Mouse (Mus musculus) kidney, embryonic 16.5 days (tissue): ENCODE results near the gene Ikzf2. TPM values are rescaled to one million over a fixed set of nuclear protein-coding genes. Genes with fewer than 3 reads are reported as not detected.

ENCODE experiments used
- ATAC-seq: fragments of 200-750 bp; cut with Nextera tagmentation; 2 replicates; pipeline ENCODE4 v1.8.0; 2017; ENCODE audit warnings: moderate TSS enrichment; ENCODE audit not compliant: low FRiP score, low TSS enrichment
- H3K27ac ChIP-seq: fragments of 300-500 bp; sonication (generic); 2 replicates; pipeline ENCODE4 v1.5.1; 2014; ENCODE audit warnings: low read length
- H3K27me3 ChIP-seq: fragments of 300-500 bp; sonication (generic); 2 replicates; pipeline ENCODE4 v1.6.1; 2014; ENCODE audit warnings: low read length, control low read depth, mixed read lengths; ENCODE audit not compliant: insufficient read depth
- H3K36me3 ChIP-seq: fragments of 300-500 bp; sonication (generic); 2 replicates; pipeline ENCODE4 v1.6.1; 2014; ENCODE audit warnings: low read length, control low read depth, mixed read lengths; ENCODE audit not compliant: insufficient read depth
- H3K4me1 ChIP-seq: fragments of 300-500 bp; sonication (generic); 2 replicates; pipeline ENCODE4 v1.6.1; 2014; ENCODE audit warnings: low read length, control low read depth, mixed read lengths; ENCODE audit not compliant: insufficient read depth
- H3K4me2 ChIP-seq: fragments of 300-500 bp; sonication (generic); replicated peaks from 2 replicates; pipeline ENCODE4 v1.6.1; 2014; ENCODE audit warnings: low read depth, low read length
- H3K4me3 ChIP-seq: fragments of 300-500 bp; sonication (generic); 2 replicates; pipeline ENCODE4 v1.5.1; 2014; ENCODE audit warnings: mild to moderate bottlenecking, low read length
- H3K9ac ChIP-seq: fragments of 300-500 bp; sonication (generic); replicated peaks from 2 replicates; pipeline ENCODE4 v1.6.1; 2014; ENCODE audit warnings: low read length
- H3K9me3 ChIP-seq: fragments of 300-500 bp; sonication (generic); 2 replicates; pipeline ENCODE4 v1.6.1; 2016; ENCODE audit warnings: low read length, control low read depth
- WGBS: fragments of 180-500 bp; shearing (Covaris S2); extraction: QIAGEN DNeasy Blood & Tissue Kit; methylation state at CpG from one replicate; pipeline ENCODE4 v1.1.7; 2014; 5-methylcytosine and 5-hydroxymethylcytosine counted together
- polyA plus RNA-seq: library from polyadenylated mRNA; unstranded; fragments of >200 nt; fragmentation: Nextera tagmentation; extraction: Ambion mirVana; gene quantifications from 2 replicates; pipeline ENCODE4 v1.2.1, GENCODE M21; 2015

Gene Ikzf2
- polyA plus RNA-seq, 1 experiment from 2014 or later = 3.5 TPM

DNA sequence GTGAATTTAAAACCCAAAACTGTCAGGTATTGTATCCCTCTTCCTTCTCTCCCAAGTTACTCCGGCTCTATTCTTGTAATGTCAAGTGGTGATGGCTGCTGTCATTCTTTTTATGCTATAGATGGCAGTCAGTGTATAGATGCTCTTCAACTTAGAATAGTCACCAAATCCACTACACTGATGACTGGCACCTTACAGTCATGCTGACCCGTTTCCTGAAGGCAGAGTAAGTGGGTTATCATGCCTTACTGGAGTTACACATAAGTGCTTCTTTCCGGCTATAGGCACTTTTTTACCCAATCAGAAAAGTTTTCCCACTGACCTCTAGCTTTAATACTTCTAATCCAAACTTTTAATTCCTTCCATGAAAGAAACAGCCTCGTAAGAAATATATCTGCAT, 6.5 kb downstream of the Ikzf2 start:
- Histone ChIP-seq H3K27ac (no peak overlapping the region), H3K36me3 (no peaks in the 10 kb centered on the region), H3K4me3 (no peak overlapping the region), H3K9ac (no peak overlapping the region), H3K4me1 (peaks cover 2% of the 10 kb centered on the region; the same call in 1 of the 2 replicates), H3K9me3 (no peaks in the 10 kb centered on the region), H3K4me2 (no peak overlapping the region), H3K27me3 (no peaks in the 10 kb centered on the region)
- 85% methylated on average over 4 of the region's 4 CpGs for WGBS
- no peak for ATAC-seq

DNA sequence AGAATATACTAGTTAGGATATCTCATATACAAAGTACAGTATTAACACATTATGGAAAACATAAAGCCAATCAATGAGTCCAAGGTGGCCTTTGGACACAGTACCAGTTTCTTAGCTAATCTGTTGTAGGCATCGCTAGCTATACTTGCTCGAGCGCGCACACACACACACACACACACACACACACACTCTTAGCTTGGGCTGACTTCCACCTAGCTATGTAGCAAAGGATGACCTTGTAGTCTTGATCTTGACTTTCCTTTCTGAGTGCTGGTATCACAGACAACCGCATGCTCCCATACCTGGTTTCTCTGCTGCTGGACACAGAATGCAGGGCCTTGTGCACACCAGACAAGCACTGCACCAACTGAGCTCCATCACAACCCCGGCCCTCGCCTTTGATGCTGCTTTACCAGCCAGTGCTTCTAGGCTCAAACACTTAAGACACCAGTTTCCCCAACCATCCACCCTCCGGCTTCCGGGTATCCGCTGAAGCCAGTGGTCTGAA, 17.1 kb downstream of the Ikzf2 start:
- WGBS = 90% methylated on average over 10 of the region's 10 CpGs
- ATAC-seq = no peak
- H3K9ac ChIP-seq = no peak overlapping the region

DNA sequence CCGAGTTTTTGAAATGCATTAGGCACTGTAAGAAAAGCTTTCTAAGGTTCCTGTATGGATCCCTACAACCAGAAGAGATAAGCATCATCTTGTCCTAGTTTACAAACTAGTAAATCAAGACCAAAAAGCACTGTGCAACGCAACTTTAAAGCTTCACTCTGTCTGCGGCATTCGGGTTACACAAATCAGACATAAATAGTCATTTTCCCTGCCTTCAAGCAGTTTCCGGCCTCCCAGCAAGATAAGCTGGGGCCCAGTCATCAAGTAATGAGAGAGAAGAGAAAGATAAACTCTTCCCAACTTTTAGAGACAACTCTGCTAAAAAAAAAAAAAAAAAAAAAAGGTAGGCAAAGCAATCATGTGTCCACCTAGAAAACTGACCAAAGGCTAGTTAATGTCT, 19.6 kb downstream of the Ikzf2 start:
- no peak for ATAC-seq
- Histone ChIP-seq H3K36me3 (no peaks in the 10 kb centered on the region), H3K4me1 (no peaks in the 10 kb centered on the region), H3K9me3 (no peaks in the 10 kb centered on the region), H3K4me3 (no peak overlapping the region), H3K27ac (no peak overlapping the region), H3K4me2 (no peak overlapping the region), H3K9ac (no peak overlapping the region), H3K27me3 (no peaks in the 10 kb centered on the region)
- 66% methylated on average over 5 of the region's 5 CpGs for WGBS

More for the DNA sequence above, 17.1 kb downstream of the Ikzf2 start:
- H3K4me2 ChIP-seq = no peak overlapping the region
- H3K36me3 ChIP-seq = no peaks in the 10 kb centered on the region
- H3K4me3 ChIP-seq = no peak overlapping the region
- no peaks in the 10 kb centered on the region for H3K4me1 ChIP-seq
- H3K9me3 ChIP-seq = no peaks in the 10 kb centered on the region
- no peaks in the 10 kb centered on the region for H3K27me3 ChIP-seq
- H3K27ac ChIP-seq = no peak overlapping the region

DNA sequence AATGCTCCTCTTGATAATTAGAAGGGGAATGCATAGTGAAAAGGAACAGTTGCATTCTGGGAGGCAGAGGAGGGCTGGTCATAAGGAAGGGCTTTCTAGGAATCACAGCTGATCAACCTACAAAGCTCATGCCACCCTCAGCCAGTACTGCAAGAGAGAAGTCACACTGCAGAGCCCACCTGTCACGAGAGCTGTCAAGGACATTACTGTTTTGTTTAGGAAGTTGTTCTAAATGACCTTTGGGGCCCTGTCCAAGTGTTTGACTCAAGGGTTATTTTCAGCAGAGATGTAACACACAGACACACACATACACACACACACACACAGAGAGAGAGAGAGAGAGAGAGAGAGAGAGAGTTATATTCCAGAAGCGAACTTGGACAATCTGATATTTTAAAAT, 27.3 kb downstream of the Ikzf2 start:
- H3K9ac ChIP-seq = no peak overlapping the region
- no peak overlapping the region for H3K27ac ChIP-seq
- no peak for ATAC-seq
- no peaks in the 10 kb centered on the region for H3K9me3 ChIP-seq
- H3K4me2 ChIP-seq = no peak overlapping the region
- no peaks in the 10 kb centered on the region for H3K4me1 ChIP-seq
- no peaks in the 10 kb centered on the region for H3K36me3 ChIP-seq
- no peak overlapping the region for H3K4me3 ChIP-seq
- H3K27me3 ChIP-seq = no peaks in the 10 kb centered on the region
- WGBS = 56% methylated on average over 2 of the region's 2 CpGs

DNA sequence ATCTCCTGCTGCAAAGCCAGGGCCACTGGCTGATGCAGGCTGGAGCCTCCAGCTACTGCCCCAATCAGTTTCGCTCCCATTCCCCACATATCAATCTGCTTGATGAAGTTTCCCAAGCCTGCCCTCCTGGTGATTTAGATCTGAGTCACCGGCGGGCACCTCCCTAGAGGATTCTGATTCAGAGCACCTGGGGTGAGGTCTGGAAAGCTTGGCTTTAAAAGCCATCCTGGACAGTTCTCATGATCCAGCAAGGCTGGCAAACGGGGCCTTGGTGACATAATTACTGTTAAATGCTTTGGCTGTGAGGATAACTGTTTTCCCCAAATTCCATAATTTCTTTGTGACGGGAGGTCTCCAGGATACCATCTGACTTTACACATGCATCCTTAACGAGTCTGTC, 29.0 kb downstream of the Ikzf2 start:
- no peaks in the 10 kb centered on the region for H3K36me3 ChIP-seq

DNA sequence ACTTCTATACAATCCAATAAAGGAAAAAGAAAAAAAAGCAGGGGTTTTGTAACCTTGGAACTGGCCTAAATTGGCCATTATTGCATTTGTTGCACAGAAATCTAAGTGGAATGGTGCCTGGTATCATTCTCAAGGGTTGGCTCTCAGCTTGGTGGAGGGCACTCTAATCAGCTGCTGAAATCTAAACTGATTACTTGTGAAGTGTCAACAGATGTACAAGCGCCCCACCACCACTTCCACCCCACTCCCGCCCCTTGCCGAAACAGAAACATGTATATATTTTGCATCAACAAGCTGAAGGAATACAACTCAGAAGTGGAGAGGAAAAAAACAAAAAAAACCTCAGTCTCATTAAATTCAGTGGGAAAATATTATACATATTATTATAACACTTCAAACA, 29.6 kb downstream of the Ikzf2 start:
- no peak for ATAC-seq
- Histone ChIP-seq H3K9ac (no peak overlapping the region), H3K27ac (no peak overlapping the region), H3K27me3 (no peaks in the 10 kb centered on the region), H3K4me1 (no peaks in the 10 kb centered on the region), H3K36me3 (no peaks in the 10 kb centered on the region), H3K4me2 (no peak overlapping the region), H3K9me3 (no peaks in the 10 kb centered on the region), H3K4me3 (no peak overlapping the region)
- WGBS = 80% methylated on average over 3 of the region's 3 CpGs

More for the DNA sequence above, 29.0 kb downstream of the Ikzf2 start:
- ATAC-seq = no peak
- Histone ChIP-seq H3K9me3 (no peaks in the 10 kb centered on the region), H3K9ac (no peak overlapping the region), H3K4me3 (no peak overlapping the region), H3K4me2 (no peak overlapping the region), H3K4me1 (no peaks in the 10 kb centered on the region), H3K27ac (no peak overlapping the region), H3K27me3 (no peaks in the 10 kb centered on the region)
- WGBS = 39% methylated on average over 6 of the region's 6 CpGs

DNA sequence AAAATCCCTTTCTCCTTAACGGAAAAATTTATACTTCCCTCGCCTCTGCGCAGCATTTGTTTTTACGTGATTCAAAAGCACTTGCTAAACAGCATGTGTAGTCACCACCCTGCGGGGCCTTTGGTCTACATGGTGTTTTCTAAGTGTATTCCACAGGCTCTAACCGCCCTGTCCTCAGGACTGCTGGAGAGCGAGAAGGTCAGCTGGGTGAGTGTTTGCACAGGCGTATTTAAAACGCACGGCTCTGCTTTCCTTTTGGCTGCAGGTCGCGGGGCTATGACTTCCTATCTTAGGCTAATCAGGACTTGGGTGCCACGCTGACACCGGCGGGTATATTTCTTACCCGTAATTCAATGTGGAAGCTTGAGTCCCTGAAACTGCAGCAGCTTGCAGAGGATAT, 30.1 kb downstream of the Ikzf2 start:
- Histone ChIP-seq H3K4me2 (no peak overlapping the region), H3K4me3 (no peak overlapping the region), H3K27ac (no peak overlapping the region), H3K9ac (no peak overlapping the region), H3K4me1 (no peaks in the 10 kb centered on the region), H3K27me3 (no peaks in the 10 kb centered on the region), H3K36me3 (no peaks in the 10 kb centered on the region), H3K9me3 (no peaks in the 10 kb centered on the region)
- WGBS = 25% methylated on average over 16 of the region's 16 CpGs
- ATAC-seq = no peak

DNA sequence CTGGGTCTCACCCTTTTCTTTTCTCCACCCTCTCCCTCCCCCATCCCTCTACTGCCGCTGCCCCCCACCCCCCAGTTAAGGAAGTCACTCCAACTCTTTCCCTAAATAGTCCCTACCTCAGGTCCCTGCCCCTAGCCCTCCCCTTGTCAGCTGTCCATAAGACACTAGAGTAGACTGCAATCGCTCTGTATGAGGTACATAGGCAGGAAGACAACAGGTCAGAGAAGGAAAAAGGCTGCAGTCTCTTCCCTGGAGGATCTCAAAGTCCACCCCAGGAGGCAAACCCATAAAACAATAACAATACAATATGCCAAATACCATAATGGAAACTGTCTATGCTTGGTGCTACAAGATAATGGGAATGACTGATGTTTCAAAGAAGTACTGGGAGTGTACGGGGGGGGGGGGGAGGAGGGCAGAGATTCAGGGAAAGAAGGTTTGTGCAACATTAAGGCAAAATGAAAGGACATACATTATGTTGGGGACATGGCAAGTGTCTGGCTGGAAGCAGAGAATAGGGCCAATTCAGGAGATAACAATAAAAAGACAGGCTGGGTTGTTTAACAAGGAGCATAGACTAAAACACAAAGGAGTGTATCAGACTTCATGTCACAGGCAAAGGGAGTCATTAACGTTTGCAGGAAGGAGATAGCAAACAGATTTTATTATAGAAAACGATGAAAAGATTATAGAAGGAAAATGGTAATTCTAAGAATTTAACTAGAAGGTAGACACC, 30.8 kb downstream of the Ikzf2 start:
- Histone ChIP-seq H3K27ac (no peak overlapping the region), H3K36me3 (no peaks in the 10 kb centered on the region), H3K9ac (no peak overlapping the region), H3K27me3 (no peaks in the 10 kb centered on the region), H3K4me2 (no peak overlapping the region), H3K4me1 (no peaks in the 10 kb centered on the region), H3K9me3 (no peaks in the 10 kb centered on the region), H3K4me3 (no peak overlapping the region)
- ATAC-seq = no peak
- whole genome bisulfite sequencing = 48% methylated on average over 5 of the region's 5 CpGs

DNA sequence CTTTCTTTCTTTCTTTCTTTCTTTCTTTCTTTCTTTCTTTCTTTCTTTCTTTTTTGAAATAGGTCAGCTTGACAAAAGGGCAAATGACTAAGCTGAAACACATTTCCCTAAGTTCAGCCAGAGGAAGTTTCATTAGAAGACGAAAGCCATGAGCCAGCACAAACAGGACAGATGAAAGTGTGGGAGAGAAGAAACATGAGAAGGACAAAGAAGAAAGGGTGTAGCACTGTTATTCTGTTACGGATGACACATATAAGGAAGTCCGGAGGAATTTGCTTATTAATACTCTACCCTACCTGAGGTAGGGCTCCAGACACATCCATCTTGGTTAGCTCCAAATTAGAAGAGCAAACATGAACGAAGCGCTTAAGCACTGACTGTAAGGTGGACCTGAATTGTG, 31.7 kb downstream of the Ikzf2 start:
- H3K9me3 ChIP-seq = no peaks in the 10 kb centered on the region
- H3K4me1 ChIP-seq = no peaks in the 10 kb centered on the region
- no peaks in the 10 kb centered on the region for H3K27me3 ChIP-seq
- no peak for ATAC-seq
- no peak overlapping the region for H3K27ac ChIP-seq
- H3K4me3 ChIP-seq = no peak overlapping the region
- H3K9ac ChIP-seq = no peak overlapping the region
- 57% methylated on average over 5 of the region's 5 CpGs for WGBS
- H3K4me2 ChIP-seq = no peak overlapping the region
- H3K36me3 ChIP-seq = no peaks in the 10 kb centered on the region

DNA sequence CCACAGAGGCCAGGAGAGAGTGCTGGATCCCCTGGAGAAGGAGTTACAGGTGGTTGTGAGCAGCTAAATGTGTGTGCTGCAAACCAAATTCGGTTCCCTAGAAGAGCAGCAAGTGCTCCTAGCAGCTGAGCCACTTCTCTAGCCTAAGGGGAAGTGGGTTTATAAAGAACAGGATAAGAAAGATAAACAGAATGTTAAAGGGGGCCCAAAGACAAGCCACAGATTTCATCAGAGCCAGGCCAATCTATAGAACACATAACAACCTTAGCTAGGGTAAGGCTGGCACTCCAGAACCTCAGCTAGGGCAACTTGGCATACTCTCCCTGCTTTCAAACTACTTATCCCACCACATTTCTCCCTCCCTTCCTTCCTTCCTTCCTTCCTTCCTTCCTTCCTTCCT, 32.1 kb downstream of the Ikzf2 start:
- 73% methylated on average over 1 of the region's 1 CpGs for WGBS
- no peak overlapping the region for H3K4me2 ChIP-seq
- no peak for ATAC-seq
- H3K4me3 ChIP-seq = no peak overlapping the region
- no peaks in the 10 kb centered on the region for H3K4me1 ChIP-seq
- no peak overlapping the region for H3K27ac ChIP-seq
- no peaks in the 10 kb centered on the region for H3K9me3 ChIP-seq
- H3K27me3 ChIP-seq = no peaks in the 10 kb centered on the region
- H3K9ac ChIP-seq = no peak overlapping the region
- no peaks in the 10 kb centered on the region for H3K36me3 ChIP-seq
